In genomic region chr19:28258480-28258879, GRCm38 (mm10) we compare ENCODE assay signal across 25 mouse cellular contexts.
DNase-seq lines count a peak whose midpoint lies in the region; ATAC-seq and TF ChIP-seq lines count a peak whose summit lies in the region.
"Had no signal": no experiment of that assay in that cellular context is flagged by ENCODE, and none has a peak within 500 bp of the region (broad histone marks: within the 10 kb centered on the region; RNA-seq: fewer than 3 reads in every experiment).

No protein-coding gene starts in this region.

- H3K27me3 ChIP-seq in neural tube, embryonic 11.5 days (ENCODE audit: control insufficient read depth, insufficient read depth, low read length), result no peaks in the 10 kb centered on the region
- H3K27me3 ChIP-seq in limb, embryonic 14.5 days (ENCODE audit: control insufficient read depth, insufficient read depth, low read length), result no peaks in the 10 kb centered on the region
- H3K27me3 ChIP-seq: CH12.LX; forebrain, embryonic 15.5 days; hindbrain, embryonic 15.5 days; liver, embryonic 12.5 days had no signal

- no peaks in the 10 kb centered on the region for H3K9me3 ChIP-seq in neural tube, embryonic 11.5 days (ENCODE audit: control insufficient read depth, low read length)
- no peaks in the 10 kb centered on the region for H3K9me3 ChIP-seq in limb, embryonic 14.5 days (ENCODE audit: control insufficient read depth, low read length)
- H3K9me3 ChIP-seq: forebrain, embryonic 15.5 days; hindbrain, embryonic 10.5 days; hindbrain, embryonic 15.5 days; liver, embryonic 12.5 days had no signal

- H3K4me2 ChIP-seq in neural tube, embryonic 11.5 days (ENCODE audit: low read depth), result no peak overlapping the region
- H3K4me2 ChIP-seq in limb, embryonic 14.5 days (replicated peaks; ENCODE audit: low read depth, low read length, severe bottlenecking), result no peak overlapping the region
- H3K4me2 ChIP-seq: forebrain, embryonic 15.5 days; hindbrain, embryonic 15.5 days; liver, embryonic 12.5 days; midbrain, embryonic 11.5 days had no signal

- peak; percentile 11 for DNase-seq in embryo, embryonic 10.5 days (ENCODE audit: low spot score)
- DNase-seq in embryo, embryonic 10 days (ENCODE audit: low spot score), result no peak
- DNase-seq in neural tube, embryonic 11.5 days (ENCODE audit: low spot score), result peak; percentile 12
- DNase-seq in neural tube, embryonic 10.5 days (ENCODE audit: extremely low spot score, low spot score), result no peak
- DNase-seq in limb, embryonic 14.5 days (ENCODE audit: low spot score), result no peak
- DNase-seq in thymus, postnatal 25 days, result no peak
- DNase-seq in kidney, adult 9 months, result no peak
- DNase-seq: adrenal gland, adult 2 months; cerebellum, adult 11 months; cerebellum, adult 9-11 months; gastrocnemius, adult 2 months; heart, postnatal 14 days; kidney, adult 18-20 months; kidney, postnatal 4 days; left cerebral cortex, postnatal 4 days; liver, postnatal 0 days; lung, postnatal 36 days had no signal

- no peak for TF ChIP-seq POLR2A in embryonic fibroblast, embryonic 13.5 days (IDR thresholded peaks at IDR 0.05; ENCODE audit: low read depth, low read length)
- TF ChIP-seq POLR2A in limb, embryonic 14.5 days (IDR thresholded peaks at IDR 0.05; ENCODE audit: borderline replicate concordance, extremely low read depth, insufficient read depth, insufficient read length), result no peak

- 57% methylated on average over 3 of the region's 3 CpGs for WGBS in neural tube, embryonic 11.5 days
- 16% methylated on average over 3 of the region's 3 CpGs for WGBS in limb, embryonic 14.5 days

- no peaks in the 10 kb centered on the region for H3K36me3 ChIP-seq in neural tube, embryonic 11.5 days (ENCODE audit: control insufficient read depth, insufficient read depth, low read length)
- no peaks in the 10 kb centered on the region for H3K36me3 ChIP-seq in limb, embryonic 14.5 days (ENCODE audit: control insufficient read depth, insufficient read depth, low read length)
- H3K36me3 ChIP-seq: forebrain, embryonic 15.5 days; hindbrain, embryonic 10.5 days; hindbrain, embryonic 15.5 days; liver, embryonic 12.5 days had no signal

- no peak overlapping the region for H3K9ac ChIP-seq in neural tube, embryonic 11.5 days (ENCODE audit: low read length)
- H3K9ac ChIP-seq in limb, embryonic 14.5 days (ENCODE audit: low read depth, low read length, severe bottlenecking), result no peak overlapping the region
- H3K9ac ChIP-seq: forebrain, embryonic 15.5 days; hindbrain, embryonic 15.5 days; liver, embryonic 12.5 days; liver, postnatal 0 days had no signal

- no peak overlapping the region for H3K27ac ChIP-seq in neural tube, embryonic 11.5 days (ENCODE audit: low read depth, low read length)
- peak overlapping the region; percentile 19; the same call in 1 of the 2 replicates for H3K27ac ChIP-seq in embryonic fibroblast, embryonic 13.5 days (ENCODE audit: insufficient read depth, low read length)
- no peak overlapping the region for H3K27ac ChIP-seq in limb, embryonic 14.5 days (replicated peaks; ENCODE audit: low read depth, low read length)
- H3K27ac ChIP-seq: forebrain, embryonic 15.5 days; gastrocnemius, adult 2 months; hindbrain, embryonic 10.5 days; hindbrain, embryonic 15.5 days; liver, embryonic 12.5 days had no signal

- no peak for ATAC-seq in neural tube, embryonic 11.5 days (ENCODE audit: insufficient read depth, low FRiP score, low TSS enrichment)
- ATAC-seq in limb, embryonic 14.5 days (ENCODE audit: low FRiP score, low read depth), result peak; percentile 68
- ATAC-seq: activated CD4-positive, CD25-positive, alpha-beta regulatory T cell, adult 4 months; forebrain, embryonic 15.5 days; liver, embryonic 12.5 days; liver, postnatal 0 days had no signal

- no peak for TF ChIP-seq CTCF in embryonic fibroblast, embryonic 13.5 days (IDR thresholded peaks at IDR 0.05; ENCODE audit: borderline replicate concordance, insufficient read depth, low read length)

- no peak overlapping the region for H3K4me3 ChIP-seq in neural tube, embryonic 11.5 days (ENCODE audit: low read depth, low read length)
- H3K4me3 ChIP-seq in embryonic fibroblast, embryonic 13.5 days (ENCODE audit: insufficient read depth, low read length), result no peak overlapping the region
- H3K4me3 ChIP-seq in limb, embryonic 14.5 days (replicated peaks; ENCODE audit: low read length), result no peak overlapping the region
- H3K4me3 ChIP-seq: forebrain, embryonic 15.5 days; gastrocnemius, adult 2 months; hindbrain, embryonic 10.5 days; hindbrain, embryonic 15.5 days; liver, embryonic 12.5 days had no signal

- H3K4me1 ChIP-seq in neural tube, embryonic 11.5 days (ENCODE audit: control insufficient read depth, insufficient read depth, low read length), result no peaks in the 10 kb centered on the region
- H3K4me1 ChIP-seq in embryonic fibroblast, embryonic 13.5 days (ENCODE audit: control insufficient read depth, insufficient read depth, low read length), result peaks cover 3% of the 10 kb centered on the region; the same call in 1 of the 2 replicates
- H3K4me1 ChIP-seq in limb, embryonic 14.5 days (ENCODE audit: control insufficient read depth, insufficient read depth, low read length), result peaks cover 9% of the 10 kb centered on the region; the same call in 1 of the 2 replicates
- H3K4me1 ChIP-seq: hindbrain, embryonic 15.5 days; liver, embryonic 12.5 days had no signal

Comparison
In these comparisons a context has a peak if more than half of its experiments do, and no peak if none do; other contexts are left out.
1. DNase-seq: peak in embryo, embryonic 10.5 days (single experiment) and neural tube, embryonic 11.5 days (single experiment); none in embryo, embryonic 10 days (single experiment), neural tube, embryonic 10.5 days (single experiment), limb, embryonic 14.5 days (single experiment), thymus, postnatal 25 days (single experiment) and kidney, adult 9 months (single experiment).